Mouse (Mus musculus) neural tube, embryonic 11.5 days (tissue): ENCODE results near the gene Zfp239. TPM values are rescaled to one million over a fixed set of nuclear protein-coding genes. Genes with fewer than 3 reads are reported as not detected.

Experiments
- ATAC-seq: fragments of 200-750 bp; cut with Nextera tagmentation; 2 replicates; pipeline ENCODE4 v1.8.0; 2017; ENCODE audit warnings: moderate number of reproducible peaks, mild to moderate bottlenecking, moderate TSS enrichment, moderate library complexity; ENCODE audit not compliant: insufficient read depth, low FRiP score, low TSS enrichment
- DNase-seq: peaks from one replicate; pipeline ENCODE4 v3.0.0-alpha.2; 2015; ENCODE audit warnings: low spot score
- H3K27ac ChIP-seq: fragments of 300-500 bp; sonication (generic); 2 replicates; pipeline ENCODE4 v1.5.1; 2014; ENCODE audit warnings: low read depth, mild to moderate bottlenecking, low read length
- H3K27me3 ChIP-seq: fragments of 300-500 bp; sonication (generic); 2 replicates; pipeline ENCODE4 v1.6.1; 2014; ENCODE audit warnings: mild to moderate bottlenecking, low read length, mixed read lengths; ENCODE audit not compliant: control insufficient read depth, insufficient read depth
- H3K36me3 ChIP-seq: fragments of 300-500 bp; sonication (generic); 2 replicates; pipeline ENCODE4 v1.6.1; 2014; ENCODE audit warnings: mild to moderate bottlenecking, low read length, moderate library complexity, mixed read lengths; ENCODE audit not compliant: control insufficient read depth, insufficient read depth
- H3K4me1 ChIP-seq: fragments of 300-500 bp; sonication (generic); 2 replicates; pipeline ENCODE4 v1.6.1; 2014; ENCODE audit warnings: low read length, mixed read lengths; ENCODE audit not compliant: control insufficient read depth, insufficient read depth
- H3K4me2 ChIP-seq: fragments of 300-500 bp; sonication (generic); 2 replicates; pipeline ENCODE4 v1.6.1; 2014; ENCODE audit warnings: low read depth, mild to moderate bottlenecking, moderate library complexity
- H3K4me3 ChIP-seq: fragments of 300-500 bp; sonication (generic); 2 replicates; pipeline ENCODE4 v1.5.1; 2014; ENCODE audit warnings: low read depth, low read length
- H3K9ac ChIP-seq: fragments of 300-500 bp; sonication (generic); 2 replicates; pipeline ENCODE4 v1.6.1; 2014; ENCODE audit warnings: mild to moderate bottlenecking, low read length
- H3K9me3 ChIP-seq: fragments of 300-500 bp; sonication (generic); 2 replicates; pipeline ENCODE4 v1.6.1; 2016; ENCODE audit warnings: low read length; ENCODE audit not compliant: control insufficient read depth
- WGBS: fragments of 180-500 bp; shearing (Covaris S2); extraction: QIAGEN DNeasy Blood & Tissue Kit; methylation state at CpG from one replicate; pipeline ENCODE4 v1.1.7; 2014; 5-methylcytosine and 5-hydroxymethylcytosine counted together
- polyA plus RNA-seq: library from polyadenylated mRNA; unstranded; fragments of >200 nt; fragmentation: Nextera tagmentation; extraction: Ambion mirVana; gene quantifications from 2 replicates; pipeline ENCODE4 v1.2.1, GENCODE M21; 2014

Zfp239 gene
- 9.6 and 10.8 TPM in 2 replicates for polyA plus RNA-seq

GRCm38 (mm10) chr6:117861848-117862247 is at the start of gene Zfp239:
TSS of gene Zfp239 (plus strand) at chr6:117862100.
- H3K4me2 ChIP-seq = peak within 1 kb of the TSS; percentile 98
- no peaks in the 10 kb centered on the region for H3K36me3 ChIP-seq
- 71% methylated on average over 6 of the region's 6 CpGs for WGBS
- H3K9ac ChIP-seq = peak within 1 kb of the TSS; percentile 81
- peak within 1 kb of the TSS; percentile 75 for H3K4me3 ChIP-seq
- H3K27ac ChIP-seq = no peak within 1 kb of the TSS
- no peaks in the 10 kb centered on the region for H3K27me3 ChIP-seq
- no peak for DNase-seq
- no peak for ATAC-seq
- 0 out of 2 replicates have a peak, but pooled peaks cover 2% of the 10 kb centered on the region for H3K4me1 ChIP-seq
- no peaks in the 10 kb centered on the region for H3K9me3 ChIP-seq

DNA sequence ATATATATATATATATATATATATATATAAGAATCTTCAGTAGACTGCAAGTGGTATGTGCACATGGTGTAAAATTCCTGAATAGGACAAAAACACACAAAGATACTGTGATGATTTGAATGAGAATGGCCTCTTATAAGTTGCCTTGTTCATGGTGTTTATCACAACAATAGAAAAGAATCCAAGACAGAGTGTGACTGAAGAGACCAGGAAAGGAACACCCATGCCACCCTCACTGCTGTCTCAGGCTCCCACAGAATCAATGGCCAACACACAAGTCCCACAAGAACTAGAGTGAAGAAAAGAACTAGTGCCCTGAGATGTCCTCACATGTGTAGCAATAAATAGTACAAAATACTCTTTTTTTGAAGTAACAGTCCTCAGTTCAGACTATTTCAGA is 47.2 kb upstream of the Zfp239 start:
- Histone ChIP-seq H3K4me3 (no peak overlapping the region), H3K9me3 (no peaks in the 10 kb centered on the region), H3K27me3 (no peaks in the 10 kb centered on the region), H3K4me2 (no peak overlapping the region), H3K36me3 (no peaks in the 10 kb centered on the region), H3K27ac (no peak overlapping the region), H3K4me1 (no peaks in the 10 kb centered on the region), H3K9ac (no peak overlapping the region)
- ATAC-seq (no peak), DNase-seq (no peak)

- Histone ChIP-seq H3K27me3 (no peaks in the 10 kb centered on the region), H3K36me3 (no peaks in the 10 kb centered on the region), H3K27ac (no peak overlapping the region), H3K4me3 (no peak overlapping the region), H3K4me1 (no peaks in the 10 kb centered on the region), H3K4me2 (no peak overlapping the region), H3K9ac (no peak overlapping the region), H3K9me3 (no peaks in the 10 kb centered on the region)
- DNase-seq (no peak), ATAC-seq (no peak)
- WGBS = 87% methylated on average over 4 of the region's 5 CpGs
Measured at GRCm38 (mm10) chr6:117817108-117817541, 44.8 kb upstream of the Zfp239 start.

- no peak overlapping the region for H3K4me2 ChIP-seq
- H3K27me3 ChIP-seq = no peaks in the 10 kb centered on the region
- H3K9ac ChIP-seq = no peak overlapping the region
- no peaks in the 10 kb centered on the region for H3K36me3 ChIP-seq
- no peaks in the 10 kb centered on the region for H3K4me1 ChIP-seq
- ATAC-seq (no peak), DNase-seq (no peak)
- WGBS = 92% methylated on average over 14 of the region's 14 CpGs
- H3K9me3 ChIP-seq = no peaks in the 10 kb centered on the region
- no peak overlapping the region for H3K4me3 ChIP-seq
- H3K27ac ChIP-seq = no peak overlapping the region
Measured at GRCm38 (mm10) chr6:117820327-117820726, 41.6 kb upstream of the Zfp239 start.

GRCm38 (mm10) chr6:117825369-117825768 is 36.5 kb upstream of the Zfp239 start:
- Histone ChIP-seq H3K9ac (no peak overlapping the region), H3K4me1 (no peaks in the 10 kb centered on the region), H3K4me2 (no peak overlapping the region), H3K4me3 (no peak overlapping the region), H3K27me3 (no peaks in the 10 kb centered on the region), H3K9me3 (no peaks in the 10 kb centered on the region), H3K36me3 (no peaks in the 10 kb centered on the region), H3K27ac (no peak overlapping the region)
- ATAC-seq (peak; percentile 87), DNase-seq (peak; percentile 79)
- 16% methylated on average over 4 of the region's 4 CpGs for WGBS

GRCm38 (mm10) chr6:117828273-117828672 is 33.6 kb upstream of the Zfp239 start:
- Histone ChIP-seq H3K4me2 (no peak overlapping the region), H3K27ac (no peak overlapping the region), H3K27me3 (no peaks in the 10 kb centered on the region), H3K4me1 (no peaks in the 10 kb centered on the region), H3K36me3 (no peaks in the 10 kb centered on the region), H3K9me3 (no peaks in the 10 kb centered on the region), H3K4me3 (no peak overlapping the region), H3K9ac (no peak overlapping the region)
- 19% methylated on average over 9 of the region's 9 CpGs for WGBS
- DNase-seq (peak; percentile 82), ATAC-seq (no peak)

- no peaks in the 10 kb centered on the region for H3K27me3 ChIP-seq
- H3K4me2 ChIP-seq = peak within 1 kb of the TSS; percentile 77
- under 1% methylated on average over 61 of the region's 66 CpGs for WGBS
- peak within 1 kb of the TSS; percentile 75 for H3K4me3 ChIP-seq
- DNase-seq = peak; percentile 97
- H3K36me3 ChIP-seq = peaks cover 12% of the 10 kb centered on the region
- H3K4me1 ChIP-seq = no peaks in the 10 kb centered on the region; the same call in 1 of the 2 replicates
- H3K9me3 ChIP-seq = no peaks in the 10 kb centered on the region
- peak within 1 kb of the TSS; percentile 83 for H3K27ac ChIP-seq
- peak within 1 kb of the TSS; percentile 96 for H3K9ac ChIP-seq
- ATAC-seq = peak; percentile 97
Measured at GRCm38 (mm10) chr6:117840686-117841510, 21.0 kb upstream of the Zfp239 start, which contains the start of gene Zfp637. TSS of gene Zfp637 (plus strand) at chr6:117841180.

- no peaks in the 10 kb centered on the region for H3K9me3 ChIP-seq
- peak overlapping the region; percentile 77 for H3K4me2 ChIP-seq
- DNase-seq = no peak
- WGBS = 18% methylated on average over 12 of the region's 12 CpGs
- H3K27ac ChIP-seq = peak overlapping the region; percentile 83
- ATAC-seq = no peak
- H3K27me3 ChIP-seq = no peaks in the 10 kb centered on the region
- H3K9ac ChIP-seq = peak overlapping the region; percentile 96
- H3K4me1 ChIP-seq = no peaks in the 10 kb centered on the region; the same call in 1 of the 2 replicates
- peaks cover 12% of the 10 kb centered on the region for H3K36me3 ChIP-seq
- H3K4me3 ChIP-seq = peak overlapping the region; percentile 75
Measured at GRCm38 (mm10) chr6:117841511-117841955, 20.4 kb upstream of the Zfp239 start.

DNA sequence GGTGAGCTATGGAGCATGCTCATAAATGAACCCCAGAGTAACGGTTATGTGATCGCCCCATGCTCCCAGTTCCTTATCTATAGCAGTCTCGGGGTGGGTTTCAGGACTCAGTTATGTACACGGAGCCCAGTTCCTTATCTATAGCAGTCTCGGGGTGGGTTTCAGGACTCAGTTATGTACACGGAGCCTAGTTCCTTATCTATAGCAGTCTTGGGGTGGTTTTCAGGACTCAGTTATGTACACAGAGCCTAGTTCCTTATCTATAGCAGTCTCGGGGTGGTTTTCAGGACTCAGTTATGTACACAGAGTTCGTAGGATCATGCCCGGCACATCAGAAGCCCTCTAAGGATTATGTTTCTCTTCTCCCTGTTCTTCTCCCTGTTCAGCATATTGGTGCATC is 17.3 kb upstream of the Zfp239 start:
- peaks cover 19% of the 10 kb centered on the region for H3K36me3 ChIP-seq
- H3K9me3 ChIP-seq = no peaks in the 10 kb centered on the region
- H3K4me2 ChIP-seq = no peak overlapping the region
- H3K27me3 ChIP-seq = no peaks in the 10 kb centered on the region
- H3K4me1 ChIP-seq = no peaks in the 10 kb centered on the region; the same call in 1 of the 2 replicates
- H3K4me3 ChIP-seq = no peak overlapping the region
- H3K27ac ChIP-seq = no peak overlapping the region
- DNase-seq (no peak), ATAC-seq (no peak)
- WGBS = 93% methylated on average over 9 of the region's 9 CpGs
- no peak overlapping the region for H3K9ac ChIP-seq
